Mouse (Mus musculus) hindbrain, embryonic 10.5 days (tissue): ENCODE results near the gene Pkn1. TPM values are rescaled to one million over a fixed set of nuclear protein-coding genes. Genes with fewer than 3 reads are reported as not detected.
A peak's percentile ranks its signal among the peaks of the same experiment; 100 is the strongest.

ENCODE experiments used
- DNase-seq: peaks from one replicate; pipeline ENCODE4 v3.0.0-alpha.2; 2017; ENCODE audit warnings: low spot score
- H3K27ac ChIP-seq: fragments of 300-500 bp; sonication (generic); 2 replicates; pipeline ENCODE4 v1.5.1; 2016; ENCODE audit warnings: mild to moderate bottlenecking, moderate library complexity
- H3K27me3 ChIP-seq: fragments of 300-500 bp; sonication (generic); 2 replicates; pipeline ENCODE4 v1.6.1; 2016; ENCODE audit warnings: mild to moderate bottlenecking; ENCODE audit not compliant: poor library complexity, insufficient read depth, severe bottlenecking
- H3K36me3 ChIP-seq: fragments of 300-500 bp; sonication (generic); 2 replicates; pipeline ENCODE4 v1.6.1; 2016; ENCODE audit warnings: mild to moderate bottlenecking, moderate library complexity
- H3K4me1 ChIP-seq: fragments of 300-500 bp; sonication (generic); replicated peaks from 2 replicates; pipeline ENCODE4 v1.6.1; 2016; ENCODE audit warnings: mild to moderate bottlenecking
- H3K4me3 ChIP-seq: fragments of 300-500 bp; sonication (generic); 2 replicates; pipeline ENCODE4 v1.5.1; 2016; ENCODE audit warnings: mild to moderate bottlenecking, moderate library complexity
- H3K9me3 ChIP-seq: fragments of 300-500 bp; sonication (generic); 2 replicates; pipeline ENCODE4 v1.6.1; 2016; ENCODE audit warnings: mild to moderate bottlenecking, moderate library complexity
- WGBS: fragments of 180-500 bp; shearing (Covaris S2); methylation state at CpG from one replicate; pipeline ENCODE4 v1.1.7; 2016; 5-methylcytosine and 5-hydroxymethylcytosine counted together
- polyA plus RNA-seq: library from polyadenylated mRNA; unstranded; fragments of >200 nt; fragmentation: Nextera tagmentation; extraction: Ambion mirVana; gene quantifications from 2 replicates; pipeline ENCODE4 v1.2.1, GENCODE M21; 2016

Pkn1 gene
- polyA plus RNA-seq, 1 experiment from 2014 or later = 29.9 TPM

DNA sequence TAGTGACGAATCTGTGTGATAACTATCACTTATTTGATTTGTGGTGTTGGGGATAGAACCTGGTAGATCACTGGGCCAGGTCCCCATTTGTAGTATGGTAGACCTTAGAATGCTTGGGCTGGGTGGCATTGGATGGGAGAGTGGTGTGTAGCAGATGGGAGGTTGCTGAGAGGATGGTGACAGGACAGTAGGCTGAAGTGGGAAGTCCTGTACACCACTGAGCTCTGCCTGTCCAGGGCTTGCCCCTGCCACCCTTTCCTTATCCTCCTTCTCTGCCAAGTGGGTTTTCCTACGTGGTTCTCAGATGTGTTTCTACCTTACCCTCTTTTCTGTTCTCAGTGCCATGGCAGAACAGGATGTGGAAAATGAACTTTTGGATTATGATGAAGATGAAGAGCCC, 20.1 kb upstream of the Pkn1 start:
- peaks cover 52% of the 10 kb centered on the region for H3K36me3 ChIP-seq
- DNase-seq = no peak
- no peak overlapping the region for H3K4me3 ChIP-seq
- 85% methylated on average over 2 of the region's 2 CpGs for WGBS
- H3K27me3 ChIP-seq = no peaks in the 10 kb centered on the region
- H3K4me1 ChIP-seq = peaks cover 17% of the 10 kb centered on the region
- no peaks in the 10 kb centered on the region for H3K9me3 ChIP-seq
- H3K27ac ChIP-seq = no peak overlapping the region

DNA sequence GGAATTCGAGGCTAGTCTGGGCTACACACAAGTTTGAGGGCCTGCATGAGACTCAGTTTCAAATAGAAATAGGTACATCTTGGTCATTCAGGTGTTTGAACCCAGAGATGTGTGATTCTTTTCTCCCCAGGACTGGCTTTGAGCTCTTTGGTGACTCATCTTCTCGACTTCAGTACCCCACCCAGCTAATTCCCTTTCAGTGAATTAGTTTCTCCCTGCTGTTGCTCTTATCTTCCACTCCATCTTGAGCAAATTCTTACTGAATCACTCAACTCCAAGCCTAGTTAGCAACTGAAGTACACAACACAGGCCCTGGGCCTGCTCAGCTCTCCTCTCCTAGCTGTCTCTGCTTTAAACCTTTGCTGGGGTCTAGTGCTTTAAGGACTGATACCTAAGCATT, 17.6 kb upstream of the Pkn1 start:
- no peak overlapping the region for H3K27ac ChIP-seq
- peaks cover 17% of the 10 kb centered on the region for H3K4me1 ChIP-seq
- no peaks in the 10 kb centered on the region for H3K9me3 ChIP-seq
- H3K4me3 ChIP-seq = peak overlapping the region; percentile 81
- no peaks in the 10 kb centered on the region for H3K27me3 ChIP-seq
- DNase-seq = no peak
- 75% methylated on average over 2 of the region's 2 CpGs for WGBS
- peaks cover 27% of the 10 kb centered on the region for H3K36me3 ChIP-seq

DNA sequence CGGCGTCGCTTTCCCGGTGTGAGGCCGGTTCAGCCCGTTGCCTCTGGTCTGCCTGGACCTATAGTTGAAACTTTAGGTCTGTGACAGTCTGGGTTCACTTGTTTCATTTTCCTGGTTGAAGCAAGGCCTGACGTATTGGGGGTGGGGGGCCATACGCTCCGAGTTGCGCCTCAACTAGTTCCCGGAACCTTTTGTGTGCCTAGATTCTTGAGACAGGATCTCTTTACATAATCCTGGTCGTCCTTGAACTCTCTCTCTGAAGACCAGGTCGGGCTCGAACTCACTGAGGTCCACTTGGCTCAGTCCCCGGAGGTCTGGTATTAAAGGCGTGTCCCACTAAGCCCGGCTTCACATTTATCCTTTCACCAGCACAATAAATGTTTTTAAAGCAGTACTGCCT, 16.8 kb upstream of the Pkn1 start:
- H3K36me3 ChIP-seq = peaks cover 19% of the 10 kb centered on the region
- WGBS = 1% methylated on average over 17 of the region's 17 CpGs
- H3K27ac ChIP-seq = peak overlapping the region; percentile 99
- peak overlapping the region; percentile 81 for H3K4me3 ChIP-seq
- DNase-seq = no peak
- peaks cover 17% of the 10 kb centered on the region for H3K4me1 ChIP-seq
- no peaks in the 10 kb centered on the region for H3K9me3 ChIP-seq
- no peaks in the 10 kb centered on the region for H3K27me3 ChIP-seq

DNA sequence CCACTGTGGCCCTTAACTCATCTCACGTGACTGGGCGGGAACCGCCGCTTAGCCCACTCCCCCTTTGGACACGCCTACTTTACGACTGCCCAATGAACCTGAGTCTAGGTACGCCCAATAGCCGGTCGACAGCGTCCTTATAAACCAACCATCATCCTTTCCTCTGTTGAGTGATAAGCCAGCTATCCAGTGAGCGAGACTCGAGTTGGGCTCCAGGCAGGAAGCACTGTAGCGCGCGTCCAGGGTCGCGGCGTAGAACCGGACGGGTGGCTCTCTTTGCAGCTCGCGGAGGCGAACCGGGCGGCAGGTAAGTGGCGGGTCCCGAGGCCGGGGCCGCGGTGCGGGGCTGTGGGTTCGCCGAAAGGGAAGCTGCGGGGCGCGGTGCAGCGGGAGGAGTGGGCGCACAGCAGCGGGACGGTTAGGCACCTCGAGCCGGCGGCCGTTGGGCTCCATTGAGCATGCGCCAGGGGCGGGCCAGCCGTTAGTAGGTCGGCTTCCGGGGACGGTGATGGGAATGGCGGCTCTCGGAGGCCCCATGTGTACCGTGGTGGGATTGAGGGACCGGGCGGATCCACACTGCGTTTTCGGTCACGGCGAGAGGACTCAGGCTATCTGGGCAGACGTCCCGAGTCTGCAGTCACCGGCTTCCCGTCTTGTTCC, 16.2 kb upstream of the Pkn1 start, which contains the start of gene Ddx39:
TSS of gene Ddx39 (plus strand) at position 147 of the 660 bp plus-strand sequence.
- Histone ChIP-seq H3K4me1 (peaks cover 17% of the 10 kb centered on the region), H3K36me3 (peaks cover 13% of the 10 kb centered on the region), H3K27me3 (no peaks in the 10 kb centered on the region), H3K9me3 (no peaks in the 10 kb centered on the region), H3K27ac (peak within 1 kb of the TSS; percentile 99), H3K4me3 (peak within 1 kb of the TSS; percentile 81)
- DNase-seq = peak; percentile 95
- WGBS = under 1% methylated on average over 63 of the region's 63 CpGs

DNA sequence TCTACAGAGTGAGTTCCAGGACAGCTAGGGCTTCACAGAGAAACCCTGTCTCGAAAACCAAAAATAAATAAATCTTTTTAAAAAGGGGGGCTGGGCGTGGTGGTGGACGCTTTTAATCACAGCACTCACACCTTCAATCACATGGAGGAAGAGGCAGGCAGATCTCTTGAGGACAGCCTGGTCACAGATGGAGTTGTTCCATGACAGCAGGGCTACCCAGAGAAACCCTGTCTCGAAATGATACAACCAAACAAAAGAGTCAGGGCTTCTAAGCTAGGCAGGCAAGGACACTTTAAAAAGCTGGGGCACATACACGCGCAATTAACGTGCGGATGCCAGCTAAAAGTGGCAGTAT, 15.7 kb upstream of the Pkn1 start:
- WGBS = 18% methylated on average over 8 of the region's 8 CpGs
- H3K27ac ChIP-seq = peak overlapping the region; percentile 99
- no peak for DNase-seq
- H3K27me3 ChIP-seq = no peaks in the 10 kb centered on the region
- no peaks in the 10 kb centered on the region for H3K9me3 ChIP-seq
- peaks cover 8% of the 10 kb centered on the region for H3K36me3 ChIP-seq
- peak overlapping the region; percentile 81 for H3K4me3 ChIP-seq
- peaks cover 17% of the 10 kb centered on the region for H3K4me1 ChIP-seq

DNA sequence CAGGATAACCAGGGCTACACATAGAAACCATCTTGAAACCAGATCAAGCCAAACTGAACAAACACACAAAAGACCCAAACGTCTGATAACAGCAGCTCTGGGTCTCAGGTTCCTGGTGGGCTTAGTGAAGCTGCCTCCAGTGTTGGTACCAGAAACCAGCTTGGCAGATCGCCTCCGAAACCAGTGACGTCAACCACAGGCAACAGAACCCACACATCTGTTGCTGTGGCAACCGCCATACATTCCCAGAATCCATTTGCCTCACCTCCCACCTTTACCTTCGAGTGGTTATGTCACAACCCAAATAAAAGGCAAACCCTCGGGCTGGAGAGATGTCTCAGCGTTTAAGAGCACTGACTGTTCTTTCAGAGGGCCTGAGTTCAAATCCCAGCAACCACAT, 8.6 kb upstream of the Pkn1 start:
- DNase-seq = no peak
- no peak overlapping the region for H3K27ac ChIP-seq
- H3K4me3 ChIP-seq = no peak overlapping the region
- WGBS = 77% methylated on average over 8 of the region's 8 CpGs
- no peaks in the 10 kb centered on the region for H3K27me3 ChIP-seq
- H3K36me3 ChIP-seq = no peaks in the 10 kb centered on the region
- no peaks in the 10 kb centered on the region for H3K9me3 ChIP-seq
- 0 out of 2 replicates have a peak, but pooled peaks cover 3% of the 10 kb centered on the region for H3K4me1 ChIP-seq

DNA sequence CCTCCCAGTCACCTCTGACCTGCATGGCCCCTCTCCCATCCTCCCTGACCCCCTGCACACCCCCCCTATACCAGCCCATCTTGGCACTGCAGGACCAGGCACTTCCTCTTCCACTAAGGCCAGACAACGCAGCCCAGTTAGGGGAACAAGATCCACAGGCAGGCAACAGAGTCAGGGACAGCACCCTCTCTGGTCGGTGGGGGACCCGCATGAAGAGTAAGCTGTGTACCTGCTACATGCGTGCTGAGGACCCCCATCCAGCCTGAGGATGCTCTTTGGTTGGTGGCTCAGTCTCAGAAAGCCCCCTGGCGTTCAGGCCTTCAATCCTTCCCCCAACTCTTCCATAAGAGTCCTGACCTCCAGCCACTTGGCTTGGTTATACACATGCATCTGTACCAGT, 7.4 kb upstream of the Pkn1 start:
- WGBS = 68% methylated on average over 5 of the region's 5 CpGs
- no peak overlapping the region for H3K4me3 ChIP-seq
- no peaks in the 10 kb centered on the region for H3K36me3 ChIP-seq
- H3K27ac ChIP-seq = no peak overlapping the region
- DNase-seq = no peak
- H3K27me3 ChIP-seq = no peaks in the 10 kb centered on the region
- 0 out of 2 replicates have a peak, but pooled peaks cover 2% of the 10 kb centered on the region for H3K9me3 ChIP-seq
- 0 out of 2 replicates have a peak, but pooled peaks cover 3% of the 10 kb centered on the region for H3K4me1 ChIP-seq

DNA sequence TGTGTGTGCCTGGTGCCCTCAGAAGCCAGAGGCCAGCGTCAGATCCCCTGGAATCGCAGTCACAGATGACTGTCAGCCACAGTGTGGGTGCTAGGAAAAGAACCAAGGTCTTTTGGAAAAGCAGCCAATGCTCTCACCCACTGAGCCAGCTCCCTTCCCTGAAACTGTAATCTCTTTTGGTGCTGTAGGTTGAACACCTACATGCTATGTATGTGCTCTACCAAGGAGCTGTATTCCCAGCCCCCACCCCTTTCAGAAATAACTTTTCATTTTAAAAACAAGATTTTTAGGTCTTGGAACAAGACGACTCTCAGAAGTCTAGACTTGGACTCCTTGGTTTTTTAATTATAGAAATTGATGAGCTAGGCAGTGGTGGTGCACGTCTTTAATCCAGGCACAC, 4.4 kb upstream of the Pkn1 start:
- no peaks in the 10 kb centered on the region for H3K27me3 ChIP-seq
- 0 out of 2 replicates have a peak, but pooled peaks cover 2% of the 10 kb centered on the region for H3K9me3 ChIP-seq
- peaks cover 21% of the 10 kb centered on the region for H3K4me1 ChIP-seq
- H3K27ac ChIP-seq = no peak overlapping the region
- no peaks in the 10 kb centered on the region for H3K36me3 ChIP-seq
- no peak for DNase-seq
- H3K4me3 ChIP-seq = no peak overlapping the region
- WGBS = 85% methylated on average over 4 of the region's 4 CpGs

DNA sequence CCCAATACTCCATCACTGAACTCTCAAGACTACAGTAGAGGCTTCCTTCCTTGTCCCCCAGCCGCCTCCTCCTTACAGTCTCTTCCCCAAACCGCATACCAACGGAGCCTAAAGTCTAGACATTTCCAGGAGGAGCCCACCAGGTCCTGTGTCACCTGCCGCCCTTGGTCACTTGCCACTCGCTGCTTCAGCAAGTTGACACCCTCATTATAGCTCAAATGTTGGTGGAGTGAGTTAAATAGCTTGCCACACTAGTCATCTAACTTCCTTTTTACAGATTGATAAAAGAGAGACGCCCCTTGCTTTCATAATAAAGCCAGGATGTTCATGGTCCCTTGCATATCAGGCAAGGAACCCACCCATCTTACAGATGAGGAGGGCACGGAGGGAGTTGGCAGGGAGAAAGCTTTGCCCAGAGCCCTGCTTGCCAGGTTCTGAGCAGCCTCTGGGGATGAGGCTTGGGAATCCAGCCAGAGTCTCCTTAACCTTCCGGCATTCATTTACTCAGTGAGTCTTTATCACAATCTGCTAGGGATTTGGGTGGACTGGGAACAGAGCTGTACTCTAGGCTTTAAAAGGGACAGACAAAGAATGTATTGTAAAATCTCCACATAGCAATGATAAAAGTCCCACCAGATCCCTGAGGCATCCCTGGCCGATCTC, 1.6 kb upstream of the Pkn1 start:
- DNase-seq = no peak
- Histone ChIP-seq H3K9me3 (0 out of 2 replicates have a peak, but pooled peaks cover 2% of the 10 kb centered on the region), H3K4me1 (peaks cover 40% of the 10 kb centered on the region), H3K4me3 (no peak overlapping the region), H3K27me3 (no peaks in the 10 kb centered on the region), H3K27ac (no peak overlapping the region), H3K36me3 (no peaks in the 10 kb centered on the region)
- 82% methylated on average over 9 of the region's 9 CpGs for WGBS

DNA sequence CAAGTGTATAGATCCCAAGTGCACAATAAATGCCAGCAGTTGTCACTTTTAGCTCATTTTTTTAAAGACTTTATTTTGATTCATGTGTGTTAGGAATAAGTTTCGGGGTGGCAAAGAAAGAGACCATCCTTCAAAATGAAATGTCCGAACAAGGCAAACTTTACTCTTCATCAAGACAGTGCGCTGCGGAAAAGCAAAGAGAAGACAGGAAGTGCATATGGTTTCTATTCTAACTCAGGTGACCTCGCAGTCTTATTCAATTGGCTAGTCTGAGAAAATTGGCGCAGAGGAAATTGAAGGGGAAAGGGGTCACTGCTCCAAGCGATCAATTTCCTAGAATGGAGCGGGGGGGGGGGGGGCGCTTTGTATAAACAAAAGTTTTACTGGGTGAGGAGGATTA, 587 bp upstream of the Pkn1 start:
- 0 out of 2 replicates have a peak, but pooled peaks cover 2% of the 10 kb centered on the region for H3K9me3 ChIP-seq
- no peaks in the 10 kb centered on the region for H3K36me3 ChIP-seq
- H3K4me3 ChIP-seq = peak overlapping the region; percentile 92
- DNase-seq = peak; percentile 30
- WGBS = 43% methylated on average over 9 of the region's 9 CpGs
- H3K27ac ChIP-seq = peak overlapping the region; percentile 95
- H3K27me3 ChIP-seq = no peaks in the 10 kb centered on the region
- H3K4me1 ChIP-seq = peaks cover 42% of the 10 kb centered on the region

DNA sequence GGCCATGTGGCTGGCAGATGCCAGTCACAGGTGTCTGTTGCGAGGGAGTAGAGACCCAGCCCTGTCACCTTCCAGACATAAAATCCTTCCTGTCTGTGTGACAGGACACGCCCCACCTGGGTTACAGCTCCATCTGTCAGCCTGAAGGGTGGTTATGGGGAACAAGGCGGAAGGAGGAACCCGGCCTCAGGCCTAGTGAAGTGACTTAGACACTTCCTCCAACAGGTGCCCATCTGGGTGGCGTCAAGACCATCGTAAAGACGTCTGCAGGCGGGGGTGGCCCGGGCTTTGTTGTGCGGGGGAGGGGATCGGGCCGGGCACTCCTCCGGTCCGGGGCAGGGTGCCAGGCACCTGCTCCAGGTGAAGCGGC, 703 bp downstream of the Pkn1 start:
- Histone ChIP-seq H3K27ac (peak overlapping the region; percentile 95), H3K27me3 (no peaks in the 10 kb centered on the region), H3K36me3 (no peaks in the 10 kb centered on the region), H3K4me1 (peaks cover 49% of the 10 kb centered on the region), H3K9me3 (0 out of 2 replicates have a peak, but pooled peaks cover 2% of the 10 kb centered on the region), H3K4me3 (peak overlapping the region; percentile 92)
- peak; percentile 30 for DNase-seq
- 5% methylated on average over 15 of the region's 15 CpGs for WGBS

DNA sequence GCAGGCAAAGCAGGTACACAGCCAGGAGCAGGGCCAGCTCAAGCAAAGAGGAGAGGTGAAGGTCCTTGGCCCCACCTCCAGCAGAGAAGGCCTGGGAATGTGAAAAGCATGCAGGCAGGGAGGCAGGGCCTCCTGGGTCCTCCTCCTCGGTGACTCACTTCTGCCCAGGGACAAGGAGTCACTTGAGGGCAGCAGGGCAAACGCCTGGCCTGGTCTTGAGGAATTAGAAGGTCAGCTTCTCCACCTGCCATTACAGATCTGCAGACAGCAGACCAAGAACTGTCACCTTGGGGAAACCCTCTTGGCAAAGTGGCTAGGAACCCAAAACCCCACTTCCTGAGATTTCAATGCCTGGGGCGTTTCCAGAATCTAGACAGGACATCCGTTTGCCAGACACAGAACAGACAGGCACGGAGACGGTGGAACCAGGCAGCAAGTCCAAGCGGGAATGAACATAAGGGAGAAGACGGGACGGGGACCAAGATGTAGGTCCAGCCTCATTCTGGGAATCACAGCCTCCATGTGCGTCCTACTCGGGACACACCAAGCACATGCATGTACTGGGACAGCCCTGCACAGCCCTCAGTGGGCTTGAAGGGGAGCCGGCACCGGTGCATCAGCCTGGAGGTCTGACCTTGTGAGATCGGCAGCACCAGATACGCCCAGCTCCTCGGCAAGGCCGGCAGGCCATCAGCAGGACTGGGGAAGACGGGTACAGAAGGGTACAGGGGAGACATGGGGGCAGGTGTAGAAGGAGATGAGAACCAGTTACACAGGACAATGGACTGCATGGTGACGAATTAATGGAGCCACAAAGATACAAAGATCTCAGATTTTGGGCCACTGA, 1.4 kb downstream of the Pkn1 start:
- no peaks in the 10 kb centered on the region for H3K27me3 ChIP-seq
- DNase-seq = peak; percentile 7
- peak overlapping the region; percentile 95 for H3K27ac ChIP-seq
- 0 out of 2 replicates have a peak, but pooled peaks cover 2% of the 10 kb centered on the region for H3K9me3 ChIP-seq
- peaks cover 2% of the 10 kb centered on the region for H3K36me3 ChIP-seq
- H3K4me1 ChIP-seq = peaks cover 49% of the 10 kb centered on the region
- WGBS = 57% methylated on average over 19 of the region's 19 CpGs
- H3K4me3 ChIP-seq = peak overlapping the region; percentile 92
